8 mouse cellular contexts compared by ENCODE assay signal in the genomic region with DNA sequence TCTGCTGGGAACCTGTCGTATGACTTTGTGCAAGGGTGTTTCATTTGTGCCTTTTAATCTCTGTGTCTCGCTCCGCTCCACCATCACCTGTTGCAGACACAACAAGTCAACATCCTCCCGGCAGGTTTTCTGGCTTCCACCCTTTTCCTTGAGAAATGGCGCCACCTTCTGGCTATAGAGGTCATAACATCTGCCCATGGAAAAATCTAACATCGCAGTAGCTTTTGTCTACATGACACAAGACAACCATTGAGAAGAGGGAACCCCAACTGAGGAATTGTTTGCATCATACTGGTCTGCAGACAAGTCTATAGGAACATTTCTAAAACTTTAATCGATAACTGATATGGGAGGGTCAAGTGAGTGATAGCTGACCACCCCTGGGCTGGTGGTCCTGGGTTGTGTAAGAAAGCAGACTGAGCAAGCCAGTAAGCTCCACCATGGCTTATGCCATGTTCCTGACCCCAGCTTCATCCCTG. TPM values are rescaled to one million over a fixed set of nuclear protein-coding genes. Genes with fewer than 3 reads are reported as not detected.
DNase-seq lines count a peak whose midpoint lies in the region; ATAC-seq and TF ChIP-seq lines count a peak whose summit lies in the region.

No protein-coding gene starts in this region.

- no peak overlapping the region for H3K4me3 ChIP-seq in intestine, postnatal 0 days (ENCODE audit: low read depth, low read length)
- H3K4me3 ChIP-seq in myocyte, result no peak overlapping the region

- H3K79me2 ChIP-seq in myocyte (ENCODE audit: control insufficient read depth, insufficient read depth), result no peaks in the 10 kb centered on the region

- H3ac ChIP-seq in myocyte (ENCODE audit: control insufficient read depth, insufficient read length), result no peak overlapping the region

- H3K9me3 ChIP-seq in intestine, postnatal 0 days (ENCODE audit: control insufficient read depth), result no peaks in the 10 kb centered on the region

- WGBS in intestine, postnatal 0 days, result 4% methylated on average over 7 of the region's 7 CpGs

- no peaks in the 10 kb centered on the region for H3K36me3 ChIP-seq in intestine, postnatal 0 days (ENCODE audit: control insufficient read depth, insufficient read depth)
- no peaks in the 10 kb centered on the region for H3K36me3 ChIP-seq in myocyte (ENCODE audit: control insufficient read depth, insufficient read depth)

- no peak overlapping the region for H3K27ac ChIP-seq in intestine, postnatal 0 days (ENCODE audit: low read depth, low read length)

- no peaks in the 10 kb centered on the region for H3K4me1 ChIP-seq in intestine, postnatal 0 days (replicated peaks; ENCODE audit: control insufficient read depth, insufficient read depth, low read length)

- no peak overlapping the region for H3K9ac ChIP-seq in intestine, postnatal 0 days (ENCODE audit: low read depth, low read length)

- no peak for ATAC-seq in intestine, postnatal 0 days

- H3K27me3 ChIP-seq in intestine, postnatal 0 days (replicated peaks; ENCODE audit: control insufficient read depth, insufficient read depth, low read length), result peaks cover 9% of the 10 kb centered on the region
- H3K27me3 ChIP-seq in myocyte (ENCODE audit: control insufficient read depth, insufficient read depth, insufficient read length), result peaks cover 17% of the 10 kb centered on the region

- DNase-seq in ovary, postnatal 10 days (ENCODE audit: low spot score), result peak; percentile 49
- no peak for DNase-seq in ovary, adult 18-20 months (ENCODE audit: low spot score)
- DNase-seq in cerebellum, adult 9-10 months, result peak; percentile 92
- peak; percentile 53 to 76 for DNase-seq in frontal cortex, postnatal 10 days (ENCODE audit: low spot score in 2 of 2)
- DNase-seq in liver, result peak; percentile 87
- peak; percentile 66 for DNase-seq in telencephalon, adult 2 months (ENCODE audit: low read depth, low spot score)

- H3K4me2 ChIP-seq in intestine, postnatal 0 days (replicated peaks; ENCODE audit: low read depth), result no peak overlapping the region
- H3K4me2 ChIP-seq in myocyte (ENCODE audit: low read depth), result peak overlapping the region; percentile 66

- no peak for TF ChIP-seq POLR2A in myocyte (IDR thresholded peaks at IDR 0.05; ENCODE audit: insufficient read length, low read depth)

- peak; percentile 91 for TF ChIP-seq CTCF in intestine, postnatal 0 days (IDR thresholded peaks at IDR 0.05; ENCODE audit: low read depth)

TF ChIP-seq in myocyte, 11 proteins besides CTCF, POLR2A, EP300 and RAD21:
- TF ChIP-seq TCF12 (IDR thresholded peaks at IDR 0.05; ENCODE audit: insufficient read depth, poor library complexity, severe bottlenecking) (no peak), E2F4 (IDR thresholded peaks at IDR 0.05; ENCODE audit: insufficient read depth) (no peak), TCF3 (IDR thresholded peaks at IDR 0.05; ENCODE audit: insufficient read length, low read depth) (no peak), MYOG (IDR thresholded peaks at IDR 0.05; ENCODE audit: control insufficient read depth in 1 of 3, insufficient read depth in 1 of 3, insufficient read length in 2 of 3, low read depth in 2 of 3) (no peak)

RNA-seq across cellular contexts. Expression of a gene that starts 20.5 kb away (rescaled TPM):
- polyA plus RNA-seq in intestine, postnatal 0 days (2015; fragmentation: Nextera tagmentation; extraction: Ambion mirVana), result 68.4 and 75.5 TPM in 2 replicates
- 47.0 TPM for polyA plus RNA-seq in myocyte (2012; fragmentation: generic; extraction: Trizol)

RNA-seq across cellular contexts. Expression of a gene that starts 39.4 kb away (rescaled TPM):
- polyA plus RNA-seq in intestine, postnatal 0 days (2015; fragmentation: Nextera tagmentation; extraction: Ambion mirVana), result not detected in 2 replicates
- not detected for polyA plus RNA-seq in myocyte (2012; fragmentation: generic; extraction: Trizol)

RNA-seq across cellular contexts. Expression of a gene that starts 53.8 kb away (rescaled TPM):
- 123 and 124 TPM in 2 replicates for polyA plus RNA-seq in intestine, postnatal 0 days (2015; fragmentation: Nextera tagmentation; extraction: Ambion mirVana)
- polyA plus RNA-seq in myocyte (2012; fragmentation: generic; extraction: Trizol), result 13.7 TPM
